Mouse (Mus musculus) cerebellum, postnatal 10 days (tissue): ENCODE measurements around the gene Aurkb.
A peak's percentile ranks its signal among the peaks of the same experiment; 100 is the strongest.

Experiments
- DNase-seq, 2 experiments: peaks; one replicate each; pipeline ENCODE4 v3.0.0; 2021; ENCODE audit warnings: mixed read lengths in 2 of 2

The Aurkb gene

GRCm38 (mm10) chr11:69098762-69099091, 53.3 kb downstream of the Aurkb start:
- peak; percentile 99 for DNase-seq

DNA sequence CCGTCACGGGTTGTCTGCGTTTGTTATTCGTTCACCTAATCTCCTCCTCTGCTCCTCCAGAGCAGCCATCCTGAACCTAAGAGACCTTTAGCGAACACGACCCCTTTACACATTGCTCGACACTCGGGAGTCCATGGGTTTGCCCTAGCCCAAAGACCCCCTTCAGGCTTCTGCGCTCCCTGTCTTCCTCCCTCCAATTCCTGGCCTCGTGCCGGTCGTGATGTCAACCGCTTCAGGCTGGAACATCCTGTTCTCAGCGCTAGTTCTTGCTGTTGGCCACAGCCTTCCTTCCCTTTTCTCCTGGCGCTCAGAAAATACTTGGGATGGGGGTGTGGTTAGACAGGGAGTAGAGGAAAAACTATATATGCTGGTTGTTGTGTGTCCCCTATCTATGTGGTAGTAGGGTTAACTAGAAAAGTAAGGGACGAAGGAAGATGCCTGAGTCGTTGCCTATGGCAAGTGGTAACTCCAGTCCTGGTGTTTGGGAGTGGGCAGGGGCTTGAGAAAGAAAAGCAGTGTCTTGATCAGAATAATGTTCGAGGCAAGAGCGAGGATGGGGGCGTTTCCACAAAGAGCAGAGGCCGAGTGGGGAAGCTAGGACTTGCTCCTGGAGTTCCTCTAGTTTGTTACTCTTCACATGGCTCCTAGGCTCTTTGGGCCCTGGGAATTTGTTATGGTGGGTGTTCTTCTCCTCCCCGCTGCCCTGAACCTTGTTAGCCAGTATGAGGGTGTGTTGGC, 53.9 kb downstream of the Aurkb start:
- peak; percentile 89 to 91 for DNase-seq

- peak; percentile 88 to 92 for DNase-seq
Observed at GRCm38 (mm10) chr11:69099915-69100345, 54.5 kb downstream of the Aurkb start.

DNA sequence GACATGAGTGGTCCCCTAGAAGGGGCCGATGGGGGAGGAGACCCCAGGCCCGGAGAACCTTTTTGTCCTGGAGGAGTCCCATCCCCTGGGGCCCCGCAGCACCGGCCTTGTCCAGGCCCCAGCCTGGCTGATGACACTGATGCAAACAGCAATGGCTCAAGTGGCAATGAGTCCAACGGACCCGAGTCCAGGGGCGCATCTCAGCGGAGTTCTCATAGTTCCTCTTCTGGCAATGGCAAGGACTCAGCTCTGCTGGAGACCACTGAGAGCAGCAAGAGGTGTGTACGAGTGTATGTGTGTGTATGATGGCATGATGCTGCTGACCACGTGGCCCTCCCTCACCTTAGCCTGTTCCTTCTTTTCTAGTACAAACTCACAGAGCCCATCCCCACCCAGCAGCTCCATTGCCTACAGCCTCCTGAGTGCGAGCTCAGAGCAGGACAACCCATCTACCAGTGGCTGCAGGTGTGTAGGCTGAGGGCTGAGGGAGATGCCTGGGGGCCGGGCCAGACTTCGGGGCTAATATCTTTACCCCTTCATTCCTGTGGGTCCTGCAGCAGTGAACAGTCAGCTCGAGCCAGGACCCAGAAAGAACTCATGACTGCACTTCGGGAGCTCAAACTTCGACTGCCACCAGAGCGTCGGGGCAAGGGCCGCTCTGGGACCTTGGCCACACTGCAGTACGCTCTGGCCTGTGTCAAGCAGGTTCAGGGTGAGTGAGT, 55.4 kb downstream of the Aurkb start:
- DNase-seq: peak; percentile 30 to 34
